Mouse (Mus musculus) brain, embryonic 14.5 days (tissue): ENCODE data around the gene Fance. TPM values are rescaled to one million over a fixed set of nuclear protein-coding genes. Genes with fewer than 3 reads are reported as not detected.
A peak's percentile ranks its signal among the peaks of the same experiment; 100 is the strongest.

Source experiments
- DNase-seq: peaks from one replicate; pipeline ENCODE4 v3.0.0-alpha.2; 2011; ENCODE audit warnings: low read depth
- CTCF ChIP-seq: fragments of 200-500 bp; IDR thresholded peaks from 2 replicates; pipeline ENCODE4 v1.5.1; 2012; ENCODE audit warnings: inconsistent platforms, mild to moderate bottlenecking, moderate library complexity, borderline replicate concordance; ENCODE audit not compliant: insufficient read depth, insufficient read length; ENCODE audit errors: extremely low read depth
- POLR2A ChIP-seq: fragments of 200-500 bp; IDR thresholded peaks from 2 replicates; pipeline ENCODE4 v1.6.1; 2012; ENCODE audit warnings: mild to moderate bottlenecking, inconsistent platforms, borderline replicate concordance; ENCODE audit not compliant: poor library complexity, insufficient read depth, insufficient read length, severe bottlenecking; ENCODE audit errors: extremely low read depth
- polyA plus RNA-seq: library from polyadenylated mRNA; depleted of rRNA; stranded (reverse); fragments of >200 nt; gene quantifications from 2 replicates; pipeline ENCODE4 v1.2.3, GENCODE M21; 2012

Fance gene
- polyA plus RNA-seq, 1 experiment, result 19.6 TPM

- TF ChIP-seq CTCF (no peak), POLR2A (no peak)
- no peak for DNase-seq
Observed at GRCm38 (mm10) chr17:28293716-28294115, 19.6 kb upstream of the Fance start.

GRCm38 (mm10) chr17:28294449-28295333 is 18.6 kb upstream of the Fance start:
- TF ChIP-seq CTCF (no peak), POLR2A (no peak)

GRCm38 (mm10) chr17:28298888-28299287 is 14.4 kb upstream of the Fance start:
- no peak for TF ChIP-seq CTCF
- no peak for TF ChIP-seq POLR2A
- no peak for DNase-seq

More at GRCm38 (mm10) chr17:28294449-28295333, 18.6 kb upstream of the Fance start:
- peak; percentile 46 for DNase-seq

DNA sequence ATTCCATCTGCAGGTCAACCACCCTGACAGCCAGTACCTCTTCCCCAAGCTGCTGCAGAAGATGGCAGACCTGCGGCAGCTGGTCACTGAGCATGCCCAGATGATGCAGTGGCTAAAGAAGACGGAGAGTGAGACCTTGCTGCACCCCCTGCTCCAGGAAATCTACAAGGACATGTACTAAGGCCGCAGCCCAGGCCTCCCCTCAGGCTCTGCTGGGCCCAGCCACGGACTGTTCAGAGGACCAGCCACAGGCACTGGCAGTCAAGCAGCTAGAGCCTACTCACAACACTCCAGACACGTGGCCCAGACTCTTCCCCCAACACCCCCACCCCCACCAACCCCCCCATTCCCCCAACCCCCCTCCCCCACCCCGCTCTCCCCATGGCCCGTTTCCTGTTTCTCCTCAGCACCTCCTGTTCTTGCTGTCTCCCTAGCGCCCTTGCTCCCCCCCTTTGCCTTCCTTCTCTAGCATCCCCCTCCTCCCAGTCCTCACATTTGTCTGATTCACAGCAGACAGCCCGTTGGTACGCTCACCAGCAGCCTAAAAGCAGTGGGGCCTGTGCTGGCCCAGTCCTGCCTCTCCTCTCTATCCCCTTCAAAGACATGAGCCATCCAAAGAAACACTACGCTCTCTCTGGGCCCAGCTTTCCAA is 13.5 kb upstream of the Fance start:
- TF ChIP-seq CTCF, result no peak
- TF ChIP-seq POLR2A, result no peak
- no peak for DNase-seq

DNA sequence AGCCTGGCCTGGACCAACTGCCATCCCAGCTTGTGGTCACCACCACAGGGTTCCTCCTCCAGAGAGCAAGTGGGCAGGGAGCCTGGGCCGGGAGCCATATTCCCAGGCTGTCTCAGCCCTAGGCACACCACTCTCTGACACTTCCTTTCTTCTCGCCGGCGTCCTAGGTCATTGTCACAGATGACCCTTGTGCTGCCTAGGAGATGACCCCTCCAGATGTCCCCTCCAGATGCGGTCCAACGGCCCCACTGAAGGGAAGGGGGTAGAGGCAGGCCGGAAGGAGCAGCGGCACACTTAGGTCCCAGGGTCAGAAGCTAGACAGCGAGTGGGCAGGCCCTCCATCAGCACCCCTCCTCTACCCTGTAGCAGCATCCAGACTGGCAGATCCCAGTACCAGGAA is 13.0 kb upstream of the Fance start:
- no peak for DNase-seq
- TF ChIP-seq CTCF (no peak), POLR2A (no peak)

GRCm38 (mm10) chr17:28300850-28301249 is 12.5 kb upstream of the Fance start:
- TF ChIP-seq POLR2A, result no peak
- peak; percentile 23 for DNase-seq

DNA sequence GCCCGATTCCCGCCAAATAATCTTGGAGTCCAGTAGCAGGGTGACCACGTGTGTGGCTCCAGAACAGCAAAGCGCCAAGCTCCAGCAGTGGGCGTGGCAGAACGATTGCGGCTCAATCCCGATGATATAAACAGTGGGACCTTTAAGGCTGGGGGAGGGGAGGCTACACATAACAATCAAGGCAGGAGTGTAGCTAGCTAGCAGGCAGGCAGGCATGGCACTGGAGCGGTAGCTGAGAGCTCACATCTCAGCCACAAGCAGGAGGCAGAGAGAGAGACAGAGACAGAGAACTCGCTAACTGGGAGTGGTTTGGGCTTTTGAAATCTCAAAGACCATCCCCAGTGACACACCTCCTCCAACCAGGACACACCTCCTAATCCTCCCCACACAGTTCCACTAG is 8.1 kb upstream of the Fance start:
- no peak for TF ChIP-seq POLR2A
- no peak for TF ChIP-seq CTCF

DNA sequence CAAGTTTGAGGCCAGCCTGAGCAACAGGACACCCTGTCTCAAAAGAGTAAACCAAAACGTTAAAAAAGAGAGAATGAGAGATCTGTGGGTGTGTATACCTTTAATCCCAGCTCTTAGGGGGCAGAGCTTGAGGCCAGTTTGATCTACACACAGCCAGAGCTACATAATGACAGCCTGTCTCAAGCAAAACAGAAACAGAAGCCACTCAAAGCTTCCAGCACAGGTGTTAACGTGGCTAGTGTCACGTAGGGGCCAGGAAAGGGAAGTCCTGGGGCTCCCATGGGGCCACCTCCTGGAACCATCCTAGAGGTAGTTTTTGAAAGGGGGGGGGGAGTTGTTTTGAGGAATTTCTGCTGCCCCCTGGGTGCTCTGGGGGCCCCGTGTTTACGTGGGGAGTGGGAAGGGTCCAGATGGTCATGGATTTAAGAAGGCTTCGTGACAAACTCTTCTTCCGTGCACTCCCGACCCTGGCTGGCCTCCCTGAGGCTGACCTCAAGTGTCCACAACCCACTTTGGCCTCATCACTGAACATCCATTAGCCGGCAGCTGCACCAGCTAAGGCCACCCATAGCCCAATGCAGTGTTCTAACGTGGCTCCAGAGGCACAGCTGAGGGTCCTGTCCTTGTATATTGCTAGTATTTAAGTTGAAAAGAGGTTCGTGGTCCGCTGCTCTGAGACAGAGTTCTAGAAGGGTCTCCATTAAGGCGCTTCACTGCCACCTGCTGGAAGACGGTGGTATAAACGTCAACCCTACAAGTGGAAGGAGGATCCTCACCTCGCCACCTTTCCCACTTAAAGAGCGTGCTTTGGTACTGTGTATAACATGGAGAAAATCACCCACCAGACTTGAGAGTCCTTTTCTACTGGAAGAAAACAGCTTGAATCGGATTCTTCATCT is 4.8 kb upstream of the Fance start:
- DNase-seq, result peak; percentile 92
- TF ChIP-seq POLR2A, result no peak
- TF ChIP-seq CTCF, result peak; percentile 88

More for the DNA sequence above, 8.1 kb upstream of the Fance start:
- DNase-seq, result no peak

DNA sequence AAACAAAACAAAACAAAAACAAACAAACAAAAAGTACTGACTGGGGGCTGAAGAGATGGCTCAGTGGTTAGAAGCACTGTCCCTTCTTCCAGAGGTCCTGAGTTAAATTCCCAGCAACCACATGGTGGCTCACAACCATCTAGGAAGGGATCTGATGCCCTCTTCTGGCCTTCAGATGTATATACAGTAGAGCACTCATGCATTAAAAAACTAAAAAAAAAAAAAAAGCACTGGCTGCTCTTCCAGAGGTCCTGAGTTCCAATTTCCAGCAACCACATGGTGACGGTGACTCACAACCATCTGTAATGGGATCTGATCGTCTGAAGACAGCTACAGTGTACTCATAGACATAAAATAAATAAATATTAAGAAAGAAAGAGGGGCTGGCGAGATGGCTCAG is 2.5 kb upstream of the Fance start:
- TF ChIP-seq POLR2A, result no peak

DNA sequence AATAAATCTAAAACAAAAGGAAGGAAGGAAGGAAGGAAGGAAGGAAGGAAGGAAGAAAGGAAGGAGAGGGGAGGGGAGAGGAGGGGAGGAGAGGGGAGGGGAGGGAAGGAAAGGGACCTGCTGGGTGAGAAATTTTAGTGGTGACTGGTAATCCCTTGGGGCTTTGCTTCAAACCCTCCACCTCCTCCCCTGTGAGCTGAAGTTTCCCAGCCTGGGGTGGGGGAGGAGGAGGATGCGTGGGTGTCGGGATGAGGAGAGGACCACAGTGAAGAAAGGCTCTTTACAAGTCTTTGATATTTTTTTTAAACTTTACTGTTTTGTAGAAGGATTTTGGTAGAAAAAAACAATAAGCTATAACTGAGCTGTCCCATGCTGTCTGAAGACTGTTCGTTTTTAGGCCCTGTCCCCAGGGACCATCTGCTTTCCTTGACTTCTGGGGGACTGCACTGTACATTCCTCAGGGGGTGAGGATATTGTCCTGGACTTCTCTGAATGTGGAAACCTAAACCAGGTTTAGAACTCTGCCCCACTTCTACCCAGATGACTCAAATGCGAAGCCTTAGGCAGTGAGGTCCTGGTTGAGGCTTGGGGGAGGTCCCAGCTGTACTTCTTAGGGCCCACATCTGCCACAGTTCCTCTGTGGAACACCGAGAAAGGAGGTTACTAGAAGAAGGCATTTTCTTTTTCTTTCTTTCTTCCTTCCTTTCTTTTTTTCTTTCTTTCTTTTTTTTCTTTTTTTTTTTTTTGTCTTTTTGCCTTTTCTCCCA is 1.8 kb upstream of the Fance start:
- no peak for TF ChIP-seq CTCF
- TF ChIP-seq POLR2A, result no peak
- DNase-seq, result no peak

More for the DNA sequence above, 2.5 kb upstream of the Fance start:
- no peak for DNase-seq
